Mouse (Mus musculus): ENCODE measurements around the gene Arpp21. TPM values are rescaled to one million over a fixed set of nuclear protein-coding genes. Genes with fewer than 3 reads are reported as not detected.
"Not testable (repeated sequence)": the region's sequence is repeated elsewhere in the genome, so short reads cannot be mapped to it uniquely, and the experiment has no call there.

Arpp21 gene
- total RNA-seq, 2 experiments from 2014 or later: 81.0 to 87.2 TPM

DNA sequence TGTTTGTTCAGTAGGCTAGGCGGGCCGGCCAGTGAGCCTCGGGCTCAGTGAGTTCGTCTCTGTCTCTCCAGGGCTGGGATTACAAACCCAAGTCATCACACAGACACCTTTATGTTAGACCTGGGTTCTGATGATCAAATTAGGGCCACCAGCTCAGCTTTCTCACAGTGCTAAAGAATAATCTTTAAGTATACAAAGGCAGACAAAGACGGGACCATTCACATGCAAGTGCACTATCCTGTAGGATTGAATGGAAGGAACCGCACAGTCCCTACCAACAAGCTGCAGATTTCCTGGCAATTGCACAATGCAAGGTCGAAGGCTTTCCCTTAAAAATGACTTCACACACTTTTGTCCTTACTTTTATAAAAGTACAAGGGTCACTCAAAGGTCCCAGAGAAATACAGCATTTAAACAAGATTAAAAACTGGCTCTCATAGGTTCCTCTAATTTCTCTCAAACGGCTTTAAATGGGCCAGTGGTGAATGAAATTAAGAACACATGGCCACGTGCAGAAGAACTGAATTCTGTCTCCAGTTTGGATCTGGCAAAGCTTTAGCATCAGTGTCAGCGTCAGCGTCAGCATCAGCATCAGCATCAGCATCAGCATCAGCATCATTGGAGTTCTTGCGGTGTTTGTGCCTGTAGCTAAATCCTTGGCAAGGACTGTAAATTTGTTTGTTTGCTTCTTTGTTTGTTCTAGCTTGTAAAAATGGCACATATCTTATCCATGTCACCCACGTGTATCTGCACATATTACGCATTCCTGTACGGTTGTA, 117.9 kb downstream of the Arpp21 start:
- no peak for DNase-seq (ENCODE audit: low spot score in 2 of 2)

DNA sequence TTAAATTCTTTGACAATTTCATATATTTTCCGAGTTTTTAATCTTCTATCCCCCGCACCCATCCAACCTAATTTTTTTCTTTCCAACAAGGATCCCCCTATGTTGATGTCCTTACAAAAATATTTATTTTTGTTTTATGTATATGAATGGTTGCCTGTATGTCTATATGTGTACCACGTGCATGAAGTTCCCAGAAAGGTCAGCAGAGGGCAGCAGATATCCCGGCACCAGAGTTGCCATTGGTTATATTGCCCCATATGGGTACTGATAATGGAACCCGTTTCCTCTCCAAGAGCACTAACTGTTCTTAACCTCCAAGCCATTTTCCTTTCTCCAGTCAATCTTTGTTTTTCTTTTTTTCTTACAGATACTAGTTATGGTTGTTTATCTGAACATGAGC, 124.1 kb downstream of the Arpp21 start:
- DNase-seq (ENCODE audit: low spot score in 2 of 2): no peak

DNA sequence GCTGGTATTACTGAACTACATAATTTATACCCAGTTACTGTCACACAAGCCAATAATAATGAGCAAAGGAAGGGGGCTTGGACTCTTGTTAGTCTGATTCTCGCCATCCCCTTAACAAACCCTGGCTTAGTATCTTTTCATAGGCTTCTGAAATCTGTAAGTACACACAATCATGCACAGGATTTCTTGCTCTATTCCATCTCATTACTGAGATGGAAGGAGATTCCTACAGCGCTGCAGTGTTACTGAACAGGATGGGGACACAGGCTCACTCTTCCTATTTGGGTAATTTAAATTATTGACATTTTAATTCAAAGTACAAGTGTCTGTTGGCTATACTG, 132.9 kb downstream of the Arpp21 start:
- no peak for DNase-seq (ENCODE audit: low spot score in 2 of 2)

DNA sequence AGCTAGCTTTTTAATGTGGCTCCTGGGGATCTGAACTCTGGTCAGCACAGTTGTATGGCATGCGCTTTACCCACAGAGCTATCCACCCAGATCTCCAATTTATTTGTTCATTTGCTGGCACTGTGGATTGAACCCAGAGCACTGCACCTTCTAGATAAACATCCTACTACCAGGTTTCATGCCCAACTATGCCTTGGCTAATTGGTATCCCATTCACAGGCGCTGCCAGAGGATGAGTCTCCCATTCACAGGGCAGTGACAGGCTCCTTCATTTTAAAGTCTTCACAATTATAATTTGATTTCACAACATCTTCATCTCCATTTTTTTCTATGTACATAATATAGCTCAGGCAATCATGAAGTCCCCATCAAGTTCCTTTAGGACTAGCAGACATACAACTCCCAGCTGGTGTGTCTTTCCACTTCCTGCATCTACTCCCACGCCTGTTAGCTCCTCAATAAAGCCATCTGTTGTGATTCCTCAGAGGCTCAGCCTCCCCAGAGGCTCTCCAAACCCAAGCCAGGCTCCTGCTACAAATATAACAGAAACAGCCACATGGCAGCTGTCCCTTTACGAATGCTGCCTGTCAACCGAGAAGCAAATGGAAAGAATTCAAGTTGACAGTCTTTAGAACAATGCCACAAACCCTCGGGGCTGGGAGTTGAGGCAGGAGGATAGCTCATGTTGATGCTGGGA, 133.4 kb downstream of the Arpp21 start:
- DNase-seq (ENCODE audit: low spot score in 2 of 2): peak in 1 of 2 experiments; percentile 16

DNA sequence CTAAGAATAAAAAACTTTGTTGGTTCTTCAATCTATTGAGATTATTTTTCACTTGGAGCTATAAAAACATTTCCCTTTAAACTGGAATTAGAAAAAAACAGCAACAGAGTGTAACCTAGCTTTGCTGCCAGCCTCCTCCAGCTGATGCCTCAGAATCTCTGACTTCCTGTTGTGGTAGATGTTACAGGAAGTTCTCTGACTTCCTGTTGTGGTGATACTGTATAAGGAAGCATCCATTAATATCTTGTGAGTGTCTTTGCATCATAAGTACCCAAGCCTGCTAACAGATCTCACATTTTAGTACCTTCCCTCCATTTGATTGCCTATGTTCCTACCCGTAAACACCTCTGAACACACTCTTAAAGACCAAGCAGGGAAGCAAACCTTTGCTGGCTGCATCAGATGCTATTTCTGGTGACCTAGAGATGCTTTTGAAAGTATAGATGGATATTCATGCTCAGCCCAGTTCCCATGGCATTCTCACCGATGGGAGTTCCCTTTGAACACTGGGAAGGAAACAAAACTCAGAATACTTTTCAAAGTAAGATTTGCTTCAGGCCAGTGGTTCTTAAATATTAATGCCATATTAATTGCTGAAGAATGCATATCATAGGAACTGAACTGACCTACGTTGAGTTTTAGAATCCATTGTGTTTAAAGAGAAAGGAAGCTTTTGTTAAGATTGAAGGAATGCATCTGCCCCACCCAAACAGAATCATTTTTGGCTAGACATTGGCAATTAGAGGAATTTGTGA, 134.7 kb downstream of the Arpp21 start:
- DNase-seq (ENCODE audit: low spot score in 2 of 2): no peak

DNA sequence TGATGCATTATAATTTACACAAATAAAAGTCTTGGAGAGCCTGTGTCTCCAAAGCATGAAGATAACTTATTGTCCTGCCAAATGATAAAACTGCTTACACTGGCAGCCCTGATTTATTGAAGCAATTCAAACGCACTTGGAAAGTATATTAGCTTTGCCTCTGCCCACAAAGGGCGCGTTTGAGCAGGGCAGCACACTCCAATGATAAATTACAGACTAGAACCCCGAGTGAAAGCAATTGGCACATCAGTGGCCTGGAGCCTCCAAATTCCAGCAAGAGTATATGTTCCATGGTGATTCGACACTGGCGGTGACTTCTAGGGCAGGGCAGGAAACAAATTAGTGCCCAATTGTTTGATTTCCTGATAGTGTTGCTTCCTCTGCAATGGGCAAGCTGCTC, 137.5 kb downstream of the Arpp21 start:
- no peak for DNase-seq (ENCODE audit: low spot score in 2 of 2)

DNA sequence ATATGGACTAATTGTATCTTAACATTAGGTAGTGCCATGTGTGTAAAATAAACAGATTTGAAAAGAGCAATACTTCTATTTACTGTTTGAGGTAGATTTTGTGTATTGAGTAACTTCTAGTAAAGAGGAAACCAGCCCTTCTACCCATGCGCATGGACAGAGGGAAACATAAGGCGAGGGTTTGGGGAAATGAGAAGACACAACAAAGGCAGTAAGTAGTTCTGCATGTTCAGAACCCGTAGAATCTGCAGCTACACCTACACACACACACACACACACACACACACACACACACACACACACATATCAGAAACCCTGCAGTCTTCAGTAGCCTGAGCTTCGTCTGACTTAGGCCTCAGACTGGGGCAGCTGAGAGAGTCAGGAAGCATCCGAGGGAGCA, 140.0 kb downstream of the Arpp21 start:
- DNase-seq (ENCODE audit: low spot score in 2 of 2): no peak

DNA sequence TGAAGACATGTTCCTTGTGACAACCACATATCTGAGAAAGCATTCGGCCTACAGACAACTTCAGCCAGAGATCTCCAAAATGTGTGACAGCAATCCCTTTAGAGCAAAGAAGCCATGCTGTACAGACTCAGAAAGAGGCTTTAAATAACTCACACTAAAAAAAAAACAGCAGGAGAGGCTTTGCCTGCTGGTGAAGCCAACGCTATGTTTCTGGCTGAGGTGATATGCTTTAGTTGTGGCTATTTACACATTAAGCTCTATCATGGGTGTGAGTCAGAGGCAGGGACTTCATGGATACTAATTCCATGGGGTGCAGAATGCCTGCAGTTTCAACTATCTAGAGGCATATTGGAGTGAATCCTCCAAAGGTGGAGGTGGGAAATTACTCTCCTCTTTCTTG, 140.5 kb downstream of the Arpp21 start:
- no peak for DNase-seq (ENCODE audit: low spot score in 2 of 2)

DNA sequence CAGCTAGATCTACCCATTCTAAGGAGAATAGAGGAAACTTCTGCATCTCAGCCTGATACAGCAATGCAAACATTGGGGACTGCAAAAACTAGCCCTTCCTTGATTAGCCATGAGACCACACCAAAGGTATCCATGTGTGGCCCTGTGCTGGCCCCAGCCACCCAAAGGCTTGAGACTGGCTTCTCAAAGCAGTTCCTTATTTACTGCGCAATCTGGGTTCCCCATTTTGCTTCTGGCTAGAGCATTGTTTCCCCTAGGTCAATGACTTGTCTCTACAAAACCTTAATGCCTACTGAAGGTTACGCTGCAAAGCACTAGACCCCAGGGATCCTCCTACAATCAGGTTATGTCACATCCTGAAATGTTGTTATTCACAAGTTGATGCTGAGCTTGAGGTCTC, 156.8 kb downstream of the Arpp21 start:
- no peak for DNase-seq (ENCODE audit: low spot score in 2 of 2)

DNA sequence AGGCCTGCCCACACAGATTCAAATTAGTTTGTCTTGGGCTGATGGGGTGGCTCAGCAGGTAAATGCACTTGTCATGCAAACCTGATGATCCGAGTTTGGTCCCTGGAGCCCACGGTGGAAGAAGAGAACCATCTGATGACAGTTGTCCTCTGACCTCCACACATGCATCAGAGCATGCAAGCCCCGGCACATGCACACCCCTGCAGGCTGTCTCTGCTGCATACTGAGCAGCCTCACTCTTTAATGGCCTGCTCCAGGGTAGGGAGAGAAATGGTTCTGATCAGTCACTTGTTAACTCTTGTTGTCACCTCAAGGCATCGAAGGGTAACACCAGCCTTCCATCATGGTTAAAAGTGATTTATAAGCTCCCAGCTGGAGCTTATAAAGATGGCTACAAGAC, 157.3 kb downstream of the Arpp21 start:
- DNase-seq (ENCODE audit: low spot score in 2 of 2): no peak

DNA sequence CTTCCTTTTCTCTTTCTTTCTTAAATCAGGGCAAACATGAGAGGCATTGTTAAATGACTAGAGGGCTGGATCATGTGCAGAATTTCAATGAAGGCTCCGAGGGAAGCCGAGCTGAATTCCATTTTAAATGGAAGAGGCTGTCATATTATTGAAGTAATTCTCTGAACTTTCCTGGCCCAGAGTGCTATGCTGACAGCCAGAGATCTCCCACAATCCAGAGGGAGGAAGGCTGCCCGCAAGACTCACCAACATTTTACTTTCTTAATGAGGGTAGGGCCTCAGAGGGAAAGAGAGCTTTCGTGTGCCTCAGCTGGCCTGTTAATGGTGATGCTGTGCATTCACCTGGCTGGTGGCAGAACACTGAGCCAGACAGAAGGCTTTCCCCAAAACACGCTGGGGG, 160.5 kb downstream of the Arpp21 start:
- DNase-seq (ENCODE audit: low spot score in 2 of 2): no peak

DNA sequence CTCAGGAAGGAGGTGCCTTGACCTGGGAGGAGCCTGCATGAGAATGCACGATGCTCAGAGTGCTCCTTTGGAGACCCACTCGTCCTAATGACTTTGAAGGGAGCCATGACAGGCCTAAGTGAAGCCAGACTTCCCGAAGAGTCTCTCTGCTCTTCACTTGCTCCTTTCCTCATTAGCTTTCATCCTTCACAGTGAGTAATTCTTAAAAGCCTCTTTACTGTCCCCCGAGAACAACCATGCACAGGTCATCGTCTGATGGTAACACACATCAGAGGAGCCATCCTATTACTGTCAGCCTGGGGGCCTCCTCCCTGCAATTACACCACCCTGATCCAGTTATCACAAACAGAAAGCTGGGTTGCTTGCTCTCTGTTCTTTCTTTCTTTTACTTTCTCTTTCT, 160.9 kb downstream of the Arpp21 start:
- DNase-seq (ENCODE audit: low spot score in 2 of 2): no peak

DNA sequence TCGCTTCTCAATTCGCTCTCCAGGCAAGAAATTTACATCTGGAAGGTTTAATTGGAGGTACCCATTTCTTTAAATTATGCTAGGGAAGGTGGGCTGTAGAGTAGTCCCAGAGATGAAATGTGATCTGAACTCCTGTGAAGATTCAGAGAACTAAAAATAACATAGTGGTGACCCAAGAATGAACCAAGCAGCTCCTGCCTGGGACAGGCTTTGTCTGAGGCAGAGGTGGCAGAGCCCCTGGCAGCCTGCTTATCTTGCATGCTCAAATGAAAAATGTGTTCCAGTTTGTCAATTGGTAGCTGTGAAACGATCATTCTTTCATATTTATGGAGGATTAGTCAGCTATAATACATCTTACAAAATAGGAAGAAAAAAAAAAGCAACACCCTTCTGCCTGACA, 164.4 kb downstream of the Arpp21 start:
- no peak for DNase-seq (ENCODE audit: low spot score in 2 of 2)

DNA sequence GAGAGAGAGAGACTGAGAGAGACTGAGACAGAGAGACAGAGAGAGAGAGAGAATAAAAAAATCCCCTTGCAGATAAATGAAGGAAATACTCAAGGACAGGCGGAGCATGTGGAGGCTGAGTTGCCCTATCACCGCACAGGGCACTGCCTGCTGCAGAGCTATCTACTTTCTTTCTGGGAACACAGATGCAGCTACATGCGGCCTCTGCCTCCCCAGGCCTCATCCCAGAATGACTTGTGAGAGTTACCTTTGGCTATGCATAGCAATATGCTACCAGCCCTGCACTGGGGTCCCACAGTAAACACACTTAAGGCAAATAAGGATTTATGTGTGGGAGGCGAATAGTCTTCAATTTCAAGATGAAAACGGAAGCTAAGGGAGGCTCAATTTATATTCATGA, 164.8 kb downstream of the Arpp21 start:
- DNase-seq (ENCODE audit: low spot score in 2 of 2): no peak

DNA sequence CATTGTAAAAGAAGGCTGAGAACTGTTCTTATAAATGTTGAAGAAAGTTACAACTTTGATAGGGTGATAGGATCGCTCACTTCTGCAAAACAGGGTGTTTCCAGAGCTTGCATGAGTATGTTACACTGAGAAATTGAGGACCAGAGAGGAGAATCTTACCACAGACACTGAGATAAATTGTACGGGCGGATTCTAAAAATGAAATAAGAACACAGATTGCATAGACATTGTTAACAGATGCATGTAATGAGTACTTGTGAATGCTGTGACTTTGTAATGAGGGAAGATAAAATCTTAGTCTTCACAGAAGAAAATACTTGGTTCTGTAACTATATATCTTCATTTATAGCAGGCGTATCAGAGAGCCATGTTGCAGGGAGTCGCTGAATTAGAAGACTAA, 167.5 kb downstream of the Arpp21 start:
- DNase-seq (ENCODE audit: low spot score in 2 of 2): no peak

DNA sequence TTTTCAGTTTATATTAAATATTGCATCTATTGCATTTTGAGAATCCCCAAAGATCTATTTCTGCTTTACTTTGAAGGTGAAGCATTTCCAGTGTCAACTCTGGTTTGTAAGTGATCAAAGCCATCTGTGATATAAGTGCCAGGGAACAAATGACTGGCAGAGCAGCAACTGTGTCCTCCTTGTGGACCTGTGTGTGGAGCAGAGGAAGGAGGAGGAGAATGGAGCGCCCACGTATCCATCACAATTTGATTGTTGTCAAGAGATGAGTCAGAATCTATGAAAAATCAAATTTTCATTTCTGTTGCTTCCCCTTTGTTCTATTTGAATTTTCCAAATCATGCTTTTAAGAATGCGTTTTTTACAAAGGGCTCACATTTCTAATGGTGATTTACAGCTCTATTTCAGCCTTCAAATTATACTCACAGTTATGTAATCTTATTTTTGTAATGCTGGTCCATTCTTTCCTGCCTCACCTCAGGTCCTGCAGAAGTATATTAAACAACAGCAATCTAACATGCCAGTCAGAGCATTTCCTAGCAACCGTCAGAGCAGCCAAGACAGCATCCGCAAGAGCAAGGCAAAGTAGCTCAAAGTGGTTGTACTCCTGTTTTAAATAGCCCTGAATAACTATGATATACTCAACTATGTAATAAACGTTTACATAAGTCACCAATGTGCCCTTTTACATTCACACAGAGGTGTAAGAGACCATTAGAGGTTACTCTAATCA, 174.9 kb downstream of the Arpp21 start:
- no peak for DNase-seq (ENCODE audit: low spot score in 2 of 2)

DNA sequence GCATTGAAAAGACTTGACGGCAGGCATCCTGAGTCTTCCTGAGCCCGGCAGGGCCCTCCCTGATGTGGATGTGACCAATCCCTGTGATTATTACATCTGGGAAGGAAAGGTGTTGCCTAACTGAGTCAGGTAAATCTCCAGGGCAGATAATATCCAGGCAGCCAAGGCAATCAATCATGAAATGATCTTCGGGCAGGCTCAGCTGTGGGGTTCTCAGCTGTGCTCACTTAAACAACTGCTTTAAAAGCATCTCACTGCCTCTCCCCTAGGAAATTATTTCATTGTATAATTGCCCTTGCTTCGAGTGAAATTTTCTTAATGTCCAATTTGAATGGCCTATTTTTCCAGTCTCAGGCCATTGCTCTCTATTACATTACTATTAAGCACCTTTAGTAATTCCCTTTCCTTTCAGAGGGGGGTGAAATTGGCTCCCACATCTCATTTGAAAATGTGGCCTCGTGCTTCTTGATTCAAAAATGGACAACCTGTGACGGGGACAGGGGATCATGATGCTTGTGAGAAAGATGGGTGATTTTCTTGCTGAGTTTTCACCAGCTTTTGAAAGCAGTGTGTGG, 180.8 kb downstream of the Arpp21 start:
- DNase-seq (ENCODE audit: low spot score in 2 of 2): no peak

DNA sequence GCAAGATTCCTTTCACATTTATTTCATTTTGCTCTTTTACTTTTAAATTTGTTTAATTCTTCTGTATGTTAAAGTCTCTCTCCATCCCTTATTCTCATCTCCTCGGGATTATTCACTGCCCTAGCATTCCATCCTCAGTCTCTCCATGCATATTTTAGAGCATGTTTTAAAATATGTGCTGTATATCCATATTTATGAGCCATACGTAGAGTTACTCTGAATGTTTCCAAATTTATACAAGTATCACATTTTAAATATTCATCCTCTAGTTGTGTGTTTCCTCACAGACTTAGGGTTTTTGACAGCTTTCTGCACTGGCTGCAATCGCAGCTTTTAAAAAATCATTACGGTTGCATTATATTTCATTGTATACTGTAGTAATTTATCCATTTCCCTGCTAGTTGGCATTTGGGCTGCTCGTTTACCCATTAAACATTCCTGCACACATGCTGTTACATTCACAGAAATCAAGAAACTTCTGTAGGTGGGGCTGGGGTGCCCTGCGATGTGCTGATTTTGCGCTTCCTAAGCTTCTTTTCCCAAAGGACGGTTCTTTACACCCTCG, 187.8 kb downstream of the Arpp21 start:
- DNase-seq (ENCODE audit: low spot score in 2 of 2): no peak

DNA sequence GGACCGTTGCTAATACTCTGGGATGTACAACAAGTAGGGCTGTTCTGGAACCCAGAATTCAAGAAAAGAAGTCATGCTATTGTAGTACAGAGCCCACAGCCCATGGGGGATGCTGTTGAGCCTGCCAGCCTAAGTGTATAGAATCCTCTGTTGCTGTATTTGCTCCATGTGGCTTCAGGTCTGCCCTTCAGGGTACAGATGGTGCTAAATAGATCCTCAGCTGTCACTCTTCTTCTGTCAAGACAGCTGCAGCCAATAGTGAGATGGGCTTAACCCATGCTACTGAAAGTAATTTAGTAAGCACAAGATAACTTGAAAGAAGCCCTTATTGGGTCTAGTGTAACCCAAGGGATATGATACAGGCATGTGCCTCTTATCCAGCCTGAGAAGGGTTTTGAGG, 195.2 kb downstream of the Arpp21 start:
- no peak for DNase-seq (ENCODE audit: low spot score in 2 of 2)

DNA sequence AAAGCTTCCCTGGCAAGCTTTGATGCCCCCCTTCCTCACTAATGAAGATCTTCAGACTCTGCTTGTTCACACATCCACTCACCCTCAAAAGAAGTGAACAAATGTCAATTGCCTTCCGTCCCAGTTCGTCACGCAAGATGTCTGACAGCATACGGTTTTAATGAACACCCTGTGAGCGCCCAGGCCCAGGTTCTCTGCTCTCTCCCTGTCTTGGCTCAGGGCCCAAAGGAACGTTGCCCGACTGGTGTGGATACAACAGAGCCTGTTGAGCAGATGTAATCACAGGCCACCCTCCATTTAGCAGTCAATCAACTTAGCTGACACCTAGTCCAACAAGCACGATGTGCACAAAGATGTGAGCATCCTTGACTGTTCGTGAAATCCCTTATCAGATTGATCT, 198.0 kb downstream of the Arpp21 start:
- DNase-seq (ENCODE audit: low spot score in 2 of 2): no peak

DNA sequence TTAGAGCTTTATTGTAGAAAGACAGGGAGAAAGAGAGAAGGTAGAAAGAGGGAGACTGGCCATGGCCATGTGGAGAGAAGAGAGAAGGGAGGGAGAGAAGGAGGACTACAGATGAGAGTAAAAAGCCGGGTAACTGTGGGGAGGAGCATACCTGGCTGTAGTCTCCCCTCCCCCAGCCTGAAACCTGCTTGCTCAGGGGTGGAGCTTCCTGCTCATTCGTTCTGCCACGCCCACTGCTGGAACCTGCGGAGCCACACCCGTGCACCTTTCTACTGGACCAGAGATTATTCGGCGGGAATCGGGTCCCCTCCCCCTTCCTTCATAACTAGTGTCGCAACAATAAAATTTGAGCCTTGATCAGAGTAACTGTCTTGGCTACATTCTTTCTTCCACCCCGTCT, 201.9 kb downstream of the Arpp21 start:
- DNase-seq (ENCODE audit: low spot score in 2 of 2): not testable (repeated sequence)

All from gastrocnemius, postnatal 4 days (tissue).